Mouse (Mus musculus): ENCODE data around the gene Rasgrp4. TPM values are rescaled to one million over a fixed set of nuclear protein-coding genes. Genes with fewer than 3 reads are reported as not detected.
"Not testable (repeated sequence)": the region's sequence is repeated elsewhere in the genome, so short reads cannot be mapped to it uniquely, and the experiment has no call there.

The Rasgrp4 gene
- polyA plus RNA-seq, 1 experiment from 2014 or later = 3.4 TPM

GRCm38 (mm10) chr7:29178106-29178505 is 43.5 kb downstream of the Rasgrp4 start:
- peak; percentile 19 for DNase-seq (ENCODE audit: low spot score)

GRCm38 (mm10) chr7:29179323-29179722 is 44.7 kb downstream of the Rasgrp4 start:
- peak; percentile 32 for DNase-seq (ENCODE audit: low spot score)

DNA sequence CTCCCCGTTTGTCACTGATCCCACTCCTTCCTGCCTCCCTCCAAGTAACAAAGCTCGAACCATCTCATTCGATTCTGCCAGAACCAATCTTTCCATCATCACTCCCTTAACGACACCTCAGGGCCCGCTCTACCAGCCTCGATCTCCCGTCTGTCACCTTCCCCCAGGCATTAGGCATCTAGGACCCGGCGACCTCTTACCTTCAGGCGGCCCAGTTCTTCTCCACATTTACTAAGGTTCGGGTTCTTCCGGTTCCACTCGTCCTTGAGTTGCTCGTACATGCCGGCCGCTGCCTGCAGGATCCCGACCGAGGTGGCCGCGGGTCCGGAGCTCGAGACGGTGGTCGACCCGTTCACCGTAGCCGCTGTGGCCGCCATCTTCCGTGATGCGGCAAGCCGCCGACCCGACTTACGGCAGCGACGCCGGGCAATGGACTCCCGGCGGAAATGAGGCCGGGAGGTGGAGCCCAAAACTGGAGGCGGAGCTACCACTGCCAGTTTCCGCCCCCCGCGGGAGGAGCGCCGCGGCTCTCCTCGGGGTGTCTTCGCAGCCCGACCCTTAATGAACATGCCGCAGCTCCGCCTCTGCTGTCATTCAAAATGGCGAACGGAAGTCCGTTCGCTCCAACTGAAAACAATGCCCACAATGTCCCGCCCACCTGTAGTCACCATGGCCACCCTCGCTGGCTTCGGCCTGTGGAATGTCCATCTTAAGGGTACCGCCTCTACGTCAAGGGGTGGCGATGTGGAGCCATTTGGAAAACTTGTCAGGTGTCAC is 45.6 kb downstream of the Rasgrp4 start, which contains the start of gene Psmd8:
Psmd8 (minus strand) TSS at position 625 of the 777 bp plus-strand sequence.
- DNase-seq (ENCODE audit: low spot score) = peak; percentile 99

- no peak for DNase-seq (ENCODE audit: low spot score)
These were observed 46.2 kb downstream of the Rasgrp4 start for GRCm38 (mm10) chr7:29180854-29181236.

DNA sequence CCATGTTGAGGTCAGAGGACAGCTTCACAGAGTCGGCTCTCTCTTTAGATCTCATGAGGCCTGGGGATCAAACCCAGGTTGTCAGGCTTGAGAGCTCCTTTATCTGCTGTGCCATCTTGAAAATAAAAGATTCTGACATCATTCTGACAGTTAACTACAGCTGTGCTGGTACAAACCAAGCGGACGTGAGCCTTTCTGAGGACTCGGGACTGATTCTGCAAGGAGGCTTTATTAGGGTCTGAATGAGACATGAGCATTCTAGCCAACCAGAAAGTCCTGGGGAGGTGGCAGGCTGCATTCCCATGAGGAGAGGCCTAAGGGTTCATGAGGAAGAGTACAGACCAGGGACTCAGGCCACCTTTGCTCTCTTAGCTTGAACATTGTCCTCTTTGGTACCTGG is 46.7 kb downstream of the Rasgrp4 start:
- DNase-seq (ENCODE audit: low spot score) = not testable (repeated sequence)

GRCm38 (mm10) chr7:29194230-29194629 is 59.6 kb downstream of the Rasgrp4 start:
- not testable (repeated sequence) for DNase-seq (ENCODE audit: low spot score)

DNA sequence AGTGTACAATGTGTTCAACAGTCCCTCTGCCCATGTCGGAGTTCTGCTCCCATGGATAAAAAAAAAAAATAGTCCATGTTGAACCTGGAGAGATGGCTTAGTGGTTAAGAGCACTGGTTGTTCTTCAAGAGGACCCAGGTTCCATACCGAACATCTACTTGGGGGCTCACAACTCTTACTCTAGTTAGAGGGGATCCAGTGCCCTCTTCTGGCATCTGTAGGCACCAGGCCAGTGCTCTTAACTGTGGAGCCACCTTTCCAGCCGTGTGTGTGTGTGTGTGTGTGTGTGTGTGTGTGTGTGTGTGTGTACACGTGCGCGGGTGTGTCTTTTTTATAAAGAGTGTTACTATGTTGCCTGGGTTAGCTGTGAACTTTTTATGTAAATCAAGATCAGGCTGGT is 67.9 kb downstream of the Rasgrp4 start:
- peak; percentile 48 for DNase-seq (ENCODE audit: low spot score)

Other genes with a start within 250 kb of the Rasgrp4 start
- gene Actn4, start 172.5 kb upstream of the Rasgrp4 start, polyA plus RNA-seq (2015; fragmentation: Nextera tagmentation; extraction: Ambion mirVana) = 133 and 138 TPM in 2 replicates
- 497 and 515 TPM in 2 replicates for gene Eif3k, start 153.0 kb upstream of the Rasgrp4 start, polyA plus RNA-seq (2015; fragmentation: Nextera tagmentation; extraction: Ambion mirVana)
- 76.3 and 78.2 TPM in 2 replicates for gene Map4k1, start 152.8 kb upstream of the Rasgrp4 start, polyA plus RNA-seq (2015; fragmentation: Nextera tagmentation; extraction: Ambion mirVana)
- gene Ryr1, start 9.7 kb upstream of the Rasgrp4 start, polyA plus RNA-seq (2015; fragmentation: Nextera tagmentation; extraction: Ambion mirVana) = 0.16 and 0.19 TPM in 2 replicates
- 49.7 and 54.4 TPM in 2 replicates for gene Fam98c, start 21.4 kb downstream of the Rasgrp4 start, polyA plus RNA-seq (2015; fragmentation: Nextera tagmentation; extraction: Ambion mirVana)
- gene Ggn, start 35.4 kb downstream of the Rasgrp4 start, polyA plus RNA-seq (2015; fragmentation: Nextera tagmentation; extraction: Ambion mirVana) = 0.17 and 0.20 TPM in 2 replicates
- 0.23 and 1.4 TPM in 2 replicates for gene Spred3, start 35.6 kb downstream of the Rasgrp4 start, polyA plus RNA-seq (2015; fragmentation: Nextera tagmentation; extraction: Ambion mirVana)
- gene Psmd8, start 45.9 kb downstream of the Rasgrp4 start, polyA plus RNA-seq (2015; fragmentation: Nextera tagmentation; extraction: Ambion mirVana) = 358 and 374 TPM in 2 replicates
- gene Catsperg1, start 79.2 kb downstream of the Rasgrp4 start, polyA plus RNA-seq (2015; fragmentation: Nextera tagmentation; extraction: Ambion mirVana) = 0.27 and 0.35 TPM in 2 replicates
- 1.2 and 1.5 TPM in 2 replicates for gene Kcnk6, start 97.7 kb downstream of the Rasgrp4 start, polyA plus RNA-seq (2015; fragmentation: Nextera tagmentation; extraction: Ambion mirVana)
- gene Yif1b, start 103.5 kb downstream of the Rasgrp4 start, polyA plus RNA-seq (2015; fragmentation: Nextera tagmentation; extraction: Ambion mirVana) = 76.4 and 79.3 TPM in 2 replicates
- 7.8 and 9.6 TPM in 2 replicates for gene 2200002D01Rik, start 113.6 kb downstream of the Rasgrp4 start, polyA plus RNA-seq (2015; fragmentation: Nextera tagmentation; extraction: Ambion mirVana)
- 571 and 608 TPM in 2 replicates for gene Spint2, start 147.1 kb downstream of the Rasgrp4 start, polyA plus RNA-seq (2015; fragmentation: Nextera tagmentation; extraction: Ambion mirVana)
- gene Ppp1r14a, start 154.5 kb downstream of the Rasgrp4 start, polyA plus RNA-seq (2015; fragmentation: Nextera tagmentation; extraction: Ambion mirVana) = 3.1 and 3.4 TPM in 2 replicates
- 3.0 and 3.5 TPM in 2 replicates for gene Dpf1, start 169.1 kb downstream of the Rasgrp4 start, polyA plus RNA-seq (2015; fragmentation: Nextera tagmentation; extraction: Ambion mirVana)